Mouse (Mus musculus) c-Kit-positive CD71-positive TER-119-positive erythroid progenitor cells, embryonic 14.5 days (primary cell): ENCODE data around the gene Ssna1.

Experiments
- DNase-seq: peaks from one replicate; pipeline ENCODE4 v3.0.0-alpha.2; 2013; ENCODE audit warnings: low spot score

Gene Ssna1

DNA sequence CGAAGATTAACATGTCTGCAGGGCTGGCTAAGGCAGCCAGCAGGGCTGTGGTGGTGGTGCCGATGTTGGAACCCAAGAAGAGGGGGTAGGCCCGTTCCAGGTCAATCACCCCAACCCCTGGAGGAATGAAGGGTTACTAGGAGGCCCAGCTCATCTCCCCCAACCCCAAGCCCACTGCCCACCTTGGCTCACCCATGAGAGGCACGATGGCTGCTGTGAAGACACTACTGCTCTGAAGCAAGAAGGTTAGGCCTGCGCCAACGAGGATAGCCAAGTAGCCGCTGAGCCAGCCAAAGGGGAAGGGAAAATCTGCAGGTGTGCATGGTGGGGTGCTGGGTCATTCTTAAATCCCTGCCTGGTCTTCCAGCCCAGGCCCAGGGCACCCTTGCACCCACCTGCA, 41.7 kb downstream of the Ssna1 start:
- DNase-seq = no peak

DNA sequence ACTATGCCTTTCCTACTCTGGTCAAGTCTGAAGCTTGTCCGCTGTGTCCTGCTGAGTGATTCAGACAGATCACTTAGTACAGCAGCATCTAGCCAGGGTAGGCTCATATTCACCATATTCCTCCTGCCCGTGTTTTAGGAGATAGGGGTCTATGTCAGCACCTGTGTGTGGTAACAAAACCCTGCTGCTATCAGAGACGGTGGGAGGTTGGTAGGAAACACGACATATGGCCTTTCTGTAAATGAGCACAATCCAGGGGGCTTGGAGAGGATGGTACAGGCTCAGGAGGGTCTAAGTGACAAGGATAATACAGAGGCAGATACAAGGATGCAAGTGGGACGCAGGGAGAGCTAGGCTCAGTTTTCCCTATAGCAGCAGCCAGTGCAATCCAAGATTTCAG, 42.7 kb downstream of the Ssna1 start:
- no peak for DNase-seq

DNA sequence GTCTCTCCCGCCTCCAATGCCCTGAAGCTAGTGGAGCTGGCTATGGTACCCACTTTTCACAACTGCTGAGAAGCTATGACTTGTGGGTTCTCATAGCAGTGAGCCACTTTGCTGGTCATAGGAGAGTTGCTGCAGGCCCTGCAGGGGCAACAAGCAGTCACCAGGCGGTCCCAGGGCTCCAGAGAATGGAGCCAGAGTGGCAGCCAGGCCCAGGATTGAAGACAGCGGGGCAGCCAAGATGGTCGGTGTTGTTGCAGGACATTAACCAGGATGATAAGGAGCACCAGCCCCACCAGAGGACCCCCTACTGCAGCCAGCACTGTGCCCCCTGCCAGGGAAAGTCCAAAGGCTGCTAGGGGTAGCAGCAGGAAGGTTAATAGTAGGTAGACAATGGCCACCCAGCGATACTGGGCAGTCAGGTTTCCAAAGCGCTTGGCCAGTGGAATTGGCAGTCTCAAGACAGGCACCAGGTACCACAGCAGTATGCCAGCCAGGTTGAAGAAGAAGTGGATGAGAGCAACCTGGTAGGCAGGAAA, 43.2 kb downstream of the Ssna1 start:
- DNase-seq = no peak

DNA sequence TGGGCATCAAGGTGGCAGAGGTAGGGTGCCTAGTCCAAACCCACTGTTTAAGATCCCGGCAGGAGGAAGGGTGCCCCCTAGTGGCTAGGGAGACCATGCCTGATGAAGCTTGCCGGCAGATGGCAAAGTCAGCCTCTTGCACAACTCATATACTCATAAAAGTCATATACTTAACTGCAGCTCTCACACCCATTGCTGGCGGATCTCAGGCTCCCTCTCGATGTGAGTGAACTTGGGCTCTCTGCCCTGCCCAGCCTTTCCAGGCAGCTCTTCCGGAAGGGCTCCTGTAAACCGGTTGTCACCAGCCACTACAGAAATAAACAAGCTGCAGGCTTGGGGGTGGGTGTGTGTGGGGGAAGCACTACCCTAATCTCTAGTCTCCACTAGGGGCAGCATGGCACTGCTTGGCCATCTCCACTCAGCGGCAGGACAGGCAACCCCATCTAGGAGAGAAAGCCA, 43.8 kb downstream of the Ssna1 start:
- DNase-seq = peak; percentile 87

DNA sequence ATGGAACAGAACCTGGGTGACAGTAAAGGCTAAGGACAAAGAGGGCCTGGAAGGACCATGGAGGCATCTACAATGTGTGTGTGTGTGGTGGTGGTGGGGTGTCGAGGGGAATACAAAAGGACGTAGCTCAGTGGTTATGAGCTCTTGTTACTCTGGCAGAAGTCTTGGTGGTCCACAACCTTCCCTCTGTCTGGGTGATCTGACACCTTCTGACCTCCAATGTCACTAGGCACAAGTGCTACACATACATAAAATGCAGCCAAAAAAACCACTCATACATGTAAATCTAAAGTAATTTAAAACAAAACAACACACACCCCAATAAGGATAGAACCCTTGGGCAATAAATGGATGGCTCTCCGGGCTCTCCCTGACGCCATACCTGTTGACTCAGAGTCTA, 44.8 kb downstream of the Ssna1 start:
- DNase-seq = no peak

DNA sequence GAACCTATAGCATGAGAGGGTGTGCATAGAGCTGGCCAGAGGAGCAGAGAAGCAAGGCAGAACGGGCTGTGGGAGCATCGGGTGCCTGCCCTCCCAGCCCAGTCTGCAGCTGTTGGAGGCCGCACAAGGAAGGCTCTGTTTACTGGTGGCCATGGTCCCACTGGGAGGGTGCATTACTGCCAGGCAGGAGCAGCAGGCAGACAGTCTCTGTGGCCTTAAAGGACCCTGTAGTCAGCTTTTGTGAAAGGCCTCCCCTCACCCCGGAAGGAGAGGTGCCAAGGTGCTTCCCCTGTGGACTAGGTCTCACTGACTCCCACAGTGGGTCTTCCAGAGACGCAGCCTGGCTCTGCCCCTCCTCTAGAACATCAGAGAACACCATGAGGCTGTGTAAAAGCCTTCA, 45.4 kb downstream of the Ssna1 start:
- no peak for DNase-seq

DNA sequence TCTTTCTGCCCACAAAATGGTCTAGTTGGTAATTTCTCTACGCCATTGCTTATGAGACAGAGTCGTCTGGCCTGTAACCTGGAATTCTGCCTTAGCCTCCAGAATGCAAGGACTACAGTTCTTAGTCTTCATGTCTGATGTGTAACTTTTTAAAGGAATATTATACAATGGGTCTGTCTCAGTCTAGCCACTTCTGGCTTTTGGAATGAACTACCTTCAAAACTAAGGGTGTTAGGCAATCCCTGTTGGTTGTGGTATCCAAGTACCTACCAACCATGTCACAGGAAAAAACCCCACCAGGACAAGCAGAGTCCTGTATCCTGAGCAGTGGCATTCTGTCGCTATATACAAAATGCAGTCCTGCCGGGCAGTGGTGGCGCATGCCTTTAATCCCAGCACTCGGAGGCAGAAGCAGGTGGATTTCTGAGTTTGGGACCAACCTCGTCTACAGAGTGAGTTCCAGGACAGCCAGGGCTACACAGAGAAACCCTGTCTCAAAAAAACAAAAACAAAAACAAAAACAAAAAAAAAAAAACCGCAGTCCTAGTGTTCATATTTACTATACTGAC, 46.3 kb downstream of the Ssna1 start:
- DNase-seq = no peak

DNA sequence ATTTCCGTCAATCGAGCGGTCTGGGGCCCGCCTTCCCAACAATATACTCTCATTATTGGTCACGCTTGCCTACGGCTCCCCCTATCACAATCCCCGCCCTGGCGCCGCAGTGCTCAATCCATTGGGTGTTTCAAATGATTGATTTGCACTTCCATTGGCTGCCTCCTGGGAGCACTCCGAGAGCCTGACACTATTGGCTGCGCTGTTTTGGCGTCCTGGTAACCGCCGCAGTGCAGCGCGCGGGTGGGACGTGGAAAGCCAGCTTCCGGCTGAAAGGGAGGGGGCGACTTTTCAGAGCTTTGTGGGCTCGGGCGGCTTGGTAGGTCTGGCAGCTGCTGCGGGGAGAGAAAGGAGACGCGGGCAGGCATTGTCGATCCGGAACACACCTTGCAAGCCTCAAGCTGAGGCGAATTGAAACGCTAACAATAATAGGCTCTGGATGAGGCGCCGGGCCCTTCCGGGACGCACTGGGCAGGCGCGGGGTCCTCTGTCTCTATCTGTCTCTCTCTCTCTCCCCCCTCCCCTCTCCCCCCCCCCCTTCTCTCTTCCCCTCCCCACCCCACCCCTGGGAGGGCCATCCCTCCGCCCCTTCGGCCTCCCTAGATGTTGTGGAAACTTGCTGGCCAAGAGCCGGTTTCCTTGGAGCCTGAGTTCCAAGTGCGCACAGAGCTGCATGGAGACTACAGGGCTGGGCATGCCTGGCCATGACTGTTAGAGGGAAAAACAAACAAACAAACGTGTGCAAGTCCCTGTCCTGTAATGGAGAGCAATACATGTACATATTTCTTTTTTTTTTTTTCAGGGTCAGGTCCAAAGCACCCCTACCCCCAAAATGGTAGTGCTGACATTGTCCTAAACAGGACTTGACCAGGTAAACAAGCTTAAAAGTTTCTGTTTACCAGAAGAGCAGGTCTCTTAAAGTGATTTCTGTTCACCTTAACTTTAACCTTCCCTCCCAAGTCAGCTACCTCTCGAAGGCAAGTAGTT, 47.2 kb downstream of the Ssna1 start:
- DNase-seq = no peak

DNA sequence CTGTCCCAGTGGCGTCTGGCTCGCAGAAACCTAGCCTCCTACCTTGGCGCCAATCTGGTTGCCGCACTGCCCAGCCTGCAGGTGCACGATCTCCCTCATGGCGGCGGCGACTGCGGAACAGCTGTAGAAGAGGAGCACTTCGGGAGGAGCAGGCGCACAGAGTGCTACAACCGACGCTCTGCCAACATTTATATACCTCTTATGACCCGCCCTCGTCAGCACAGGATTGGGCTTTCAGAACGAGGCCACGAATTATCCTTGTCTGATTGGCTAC, 47.8 kb downstream of the Ssna1 start, which contains the start of gene Tubb4b:
TSS of gene Tubb4b (minus strand) at position 211 of the 274 bp plus-strand sequence.
- peak; percentile 99 for DNase-seq

DNA sequence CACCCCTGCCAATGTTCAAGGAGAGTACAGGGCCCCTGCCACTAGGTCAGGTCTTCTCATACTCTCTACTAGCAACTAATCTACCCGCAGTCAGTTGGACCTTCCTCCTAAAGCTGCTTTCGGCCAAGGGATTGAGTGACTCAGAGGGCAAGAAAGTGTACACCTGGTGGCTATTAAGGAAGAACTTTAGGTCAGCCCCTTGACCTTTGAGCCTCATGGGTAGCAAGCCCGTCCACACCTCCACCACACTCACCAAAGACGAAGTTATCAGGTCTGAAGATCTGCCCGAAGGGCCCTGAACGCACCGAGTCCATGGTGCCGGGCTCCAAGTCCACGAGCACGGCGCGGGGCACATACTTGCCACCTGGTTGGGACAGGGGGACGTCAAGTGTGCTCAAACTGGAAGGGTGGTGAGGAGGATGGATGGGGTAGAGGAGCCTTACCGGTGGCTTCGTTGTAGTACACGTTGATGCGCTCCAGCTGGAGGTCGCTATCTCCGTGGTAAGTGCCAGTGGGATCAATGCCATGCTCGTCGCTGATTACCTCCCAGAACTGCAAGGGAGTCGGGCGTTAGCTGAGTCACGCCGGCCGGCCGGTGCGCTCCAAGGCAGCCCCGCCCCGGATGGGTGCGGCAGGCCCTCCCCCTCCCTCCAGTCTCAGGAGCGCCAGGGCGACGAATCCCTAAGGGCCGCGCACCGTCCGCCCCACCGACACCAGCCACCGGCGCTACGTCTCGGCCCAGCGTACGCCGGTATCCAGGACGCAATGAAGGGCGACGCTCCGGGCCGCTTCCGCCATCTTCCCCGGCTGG, 48.4 kb downstream of the Ssna1 start:
- DNase-seq = peak; percentile 91

DNA sequence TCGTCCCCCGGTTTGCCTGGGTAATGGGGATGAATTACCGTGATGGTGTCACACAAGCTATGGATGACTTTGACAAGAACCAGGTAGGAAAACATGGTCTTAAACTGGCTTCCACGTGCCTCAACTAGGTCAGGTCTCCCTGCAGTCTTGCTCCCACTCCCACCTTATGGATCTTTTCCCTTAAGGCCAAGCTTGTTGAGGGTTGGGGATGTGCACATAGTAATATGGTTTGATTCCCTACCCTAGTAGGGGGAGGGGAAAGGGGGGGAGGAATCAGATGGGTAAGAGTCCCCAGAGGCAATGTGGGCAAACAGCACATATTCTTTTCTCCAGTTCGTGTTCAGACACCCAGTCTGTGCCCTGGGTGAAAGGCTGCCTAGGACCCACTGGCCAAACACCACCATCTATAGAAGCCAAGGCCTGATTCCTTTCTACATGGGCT, 50.9 kb downstream of the Ssna1 start:
- no peak for DNase-seq
